Mouse (Mus musculus): ENCODE measurements around the gene Dip2a. TPM values are rescaled to one million over a fixed set of nuclear protein-coding genes. Genes with fewer than 3 reads are reported as not detected.
A peak's percentile ranks its signal among the peaks of the same experiment; 100 is the strongest.

The Dip2a gene
- polyA plus RNA-seq, 1 experiment: 2.1 TPM

- Histone ChIP-seq H3K36me3 (replicated peaks; ENCODE audit: low read length) (peaks cover 75% of the 10 kb centered on the region), H3K9me3 (no peaks in the 10 kb centered on the region), H3K4me1 (no peaks in the 10 kb centered on the region), H3K4me3 (replicated peaks) (no peak overlapping the region), H3K27me3 (replicated peaks) (no peaks in the 10 kb centered on the region)
- TF ChIP-seq FLI1 (IDR thresholded peaks at IDR 0.05; ENCODE audit: low read length) (no peak), GATA1 (IDR thresholded peaks at IDR 0.05; ENCODE audit: borderline replicate concordance, low read length) (no peak)
Observed at GRCm38 (mm10) chr10:76278541-76279097, 66.5 kb downstream of the Dip2a start.

GRCm38 (mm10) chr10:76275256-76275655 is 69.8 kb downstream of the Dip2a start:
- H3K4me1 ChIP-seq: peaks cover 14% of the 10 kb centered on the region
- H3K9me3 ChIP-seq: no peaks in the 10 kb centered on the region
- H3K27me3 ChIP-seq (replicated peaks): no peaks in the 10 kb centered on the region
- no peak overlapping the region for H3K4me3 ChIP-seq (replicated peaks)
- TF ChIP-seq GATA1 (IDR thresholded peaks at IDR 0.05; ENCODE audit: borderline replicate concordance, low read length) (no peak), FLI1 (IDR thresholded peaks at IDR 0.05; ENCODE audit: low read length) (no peak)
- H3K36me3 ChIP-seq (replicated peaks; ENCODE audit: low read length): peaks cover 85% of the 10 kb centered on the region

GRCm38 (mm10) chr10:76271238-76271637 is 73.9 kb downstream of the Dip2a start:
- H3K27me3 ChIP-seq (replicated peaks): no peaks in the 10 kb centered on the region
- peaks cover 19% of the 10 kb centered on the region for H3K4me1 ChIP-seq
- TF ChIP-seq FLI1 (IDR thresholded peaks at IDR 0.05; ENCODE audit: low read length): no peak
- H3K4me3 ChIP-seq (replicated peaks): no peak overlapping the region
- H3K36me3 ChIP-seq (replicated peaks; ENCODE audit: low read length): peaks cover 90% of the 10 kb centered on the region
- no peaks in the 10 kb centered on the region for H3K9me3 ChIP-seq

- TF ChIP-seq FLI1 (IDR thresholded peaks at IDR 0.05; ENCODE audit: low read length) (no peak), GATA1 (IDR thresholded peaks at IDR 0.05; ENCODE audit: borderline replicate concordance, low read length) (no peak)
- no peak overlapping the region for H3K4me3 ChIP-seq (replicated peaks)
- H3K27me3 ChIP-seq (replicated peaks): peaks cover 1% of the 10 kb centered on the region
- peaks cover 29% of the 10 kb centered on the region for H3K36me3 ChIP-seq (replicated peaks; ENCODE audit: low read length)
- peaks cover 16% of the 10 kb centered on the region for H3K4me1 ChIP-seq
- no peaks in the 10 kb centered on the region for H3K9me3 ChIP-seq
Observed at GRCm38 (mm10) chr10:76262431-76262830, 82.7 kb downstream of the Dip2a start.

GRCm38 (mm10) chr10:76261447-76261846 is 83.6 kb downstream of the Dip2a start:
- Histone ChIP-seq H3K36me3 (replicated peaks; ENCODE audit: low read length) (peaks cover 22% of the 10 kb centered on the region), H3K27me3 (replicated peaks) (peaks cover 1% of the 10 kb centered on the region), H3K9me3 (no peaks in the 10 kb centered on the region), H3K4me3 (replicated peaks) (no peak overlapping the region), H3K4me1 (peaks cover 23% of the 10 kb centered on the region)
- no peak for TF ChIP-seq GATA1 (IDR thresholded peaks at IDR 0.05; ENCODE audit: borderline replicate concordance, low read length)

GRCm38 (mm10) chr10:76260358-76261059 is 84.6 kb downstream of the Dip2a start:
- peaks cover 23% of the 10 kb centered on the region for H3K4me1 ChIP-seq
- H3K27me3 ChIP-seq (replicated peaks): peaks cover 4% of the 10 kb centered on the region
- H3K36me3 ChIP-seq (replicated peaks; ENCODE audit: low read length): peaks cover 13% of the 10 kb centered on the region
- H3K9me3 ChIP-seq: no peaks in the 10 kb centered on the region
- H3K4me3 ChIP-seq (replicated peaks): no peak overlapping the region
- TF ChIP-seq FLI1 (IDR thresholded peaks at IDR 0.05; ENCODE audit: low read length): no peak
- TF ChIP-seq GATA1 (IDR thresholded peaks at IDR 0.05; ENCODE audit: borderline replicate concordance, low read length): no peak

- Histone ChIP-seq H3K36me3 (replicated peaks; ENCODE audit: low read length) (peaks cover 8% of the 10 kb centered on the region), H3K4me1 (peaks cover 23% of the 10 kb centered on the region), H3K4me3 (replicated peaks) (no peak overlapping the region), H3K27me3 (replicated peaks) (peaks cover 4% of the 10 kb centered on the region), H3K9me3 (no peaks in the 10 kb centered on the region)
- TF ChIP-seq GATA1 (IDR thresholded peaks at IDR 0.05; ENCODE audit: borderline replicate concordance, low read length): no peak
- TF ChIP-seq FLI1 (IDR thresholded peaks at IDR 0.05; ENCODE audit: low read length): no peak
Observed at GRCm38 (mm10) chr10:76259566-76260232, 85.4 kb downstream of the Dip2a start.

GRCm38 (mm10) chr10:76257719-76258390 is 87.2 kb downstream of the Dip2a start:
- peaks cover 3% of the 10 kb centered on the region for H3K36me3 ChIP-seq (replicated peaks; ENCODE audit: low read length)
- peak overlapping the region; percentile 50 for H3K4me3 ChIP-seq (replicated peaks)
- TF ChIP-seq GATA1 (IDR thresholded peaks at IDR 0.05; ENCODE audit: borderline replicate concordance, low read length): no peak
- no peak for TF ChIP-seq FLI1 (IDR thresholded peaks at IDR 0.05; ENCODE audit: low read length)
- no peaks in the 10 kb centered on the region for H3K9me3 ChIP-seq
- H3K27me3 ChIP-seq (replicated peaks): peaks cover 9% of the 10 kb centered on the region
- H3K4me1 ChIP-seq: peaks cover 23% of the 10 kb centered on the region

GRCm38 (mm10) chr10:76257231-76257630 is 87.9 kb downstream of the Dip2a start:
- H3K27me3 ChIP-seq (replicated peaks): peaks cover 9% of the 10 kb centered on the region
- TF ChIP-seq FLI1 (IDR thresholded peaks at IDR 0.05; ENCODE audit: low read length): no peak
- no peak overlapping the region for H3K4me3 ChIP-seq (replicated peaks)
- H3K36me3 ChIP-seq (replicated peaks; ENCODE audit: low read length): peaks cover under 1% of the 10 kb centered on the region
- H3K9me3 ChIP-seq: no peaks in the 10 kb centered on the region
- peaks cover 27% of the 10 kb centered on the region for H3K4me1 ChIP-seq

- H3K4me3 ChIP-seq (replicated peaks): no peak overlapping the region
- peaks cover 9% of the 10 kb centered on the region for H3K27me3 ChIP-seq (replicated peaks)
- H3K9me3 ChIP-seq: no peaks in the 10 kb centered on the region
- H3K4me1 ChIP-seq: peaks cover 28% of the 10 kb centered on the region
- H3K36me3 ChIP-seq (replicated peaks; ENCODE audit: low read length): no peaks in the 10 kb centered on the region
- TF ChIP-seq GATA1 (IDR thresholded peaks at IDR 0.05; ENCODE audit: borderline replicate concordance, low read length) (no peak), FLI1 (IDR thresholded peaks at IDR 0.05; ENCODE audit: low read length) (no peak)
Observed at GRCm38 (mm10) chr10:76255617-76256016, 89.5 kb downstream of the Dip2a start.

All from megakaryocyte, embryonic 14.5 days (primary cell).